8 mouse cellular contexts compared by ENCODE assay signal in genomic region chr7:105810877-105811489, GRCm38 (mm10). TPM values are rescaled to one million over a fixed set of nuclear protein-coding genes. Genes with fewer than 3 reads are reported as not detected.
DNase-seq lines count a peak whose midpoint lies in the region; ATAC-seq lines count a peak whose summit lies in the region.

Gene Mrpl17 (minus strand): TSS chr7:105811099.

- intact Hi-C loops in gastrocnemius, postnatal 14 days (cut with DNase I; ENCODE audit: low total_unique reads): loop anchor here (10.0 kb wide), 3 partner anchors 156 to 1756 kb away; partner anchors contain the start of genes Dnhd1 and Olfr642
- intact Hi-C loops in left cerebral cortex, postnatal 10 days (cut with DNase I): loop anchor here (2.0 to 5.0 kb wide), 2 partner anchors 84 to 169 kb away; partner anchors contain the start of genes Arfip2, Gm45799 and Timm10b

- ATAC-seq in inflammation-experienced regulatory T-cells, adult 6 months: peak; percentile 95
- peak; percentile 95 for ATAC-seq in megakaryocyte-erythroid progenitor cell, adult 5-6 weeks (replicated peaks; ENCODE audit: low FRiP score, low TSS enrichment, poor library complexity, severe bottlenecking)

- DNase-seq in adrenal gland, adult (ENCODE audit: inconsistent age in 2 of 2, low spot score in 1 of 2): peak; percentile 100
- DNase-seq in embryo, embryonic 10.5 days (ENCODE audit: low spot score): peak; percentile 99
- DNase-seq in gastrocnemius, postnatal 14 days: peak; percentile 99
- DNase-seq in left cerebral cortex, postnatal 10 days (ENCODE audit: extremely low spot score in 1 of 2, low spot score in 2 of 2): peak; percentile 100
- peak; percentile 100 for DNase-seq in right cerebral cortex, postnatal 25 days
- DNase-seq in urinary bladder, postnatal 4 days (ENCODE audit: low spot score in 2 of 2): peak; percentile 100

RNA-seq across cellular contexts. Expression of gene Mrpl17, which starts in this region (rescaled TPM):
- 100 to 1,000 TPM; 136 to 145 TPM for total RNA-seq in gastrocnemius, postnatal 14 days (2021)
- 100 to 1,000 TPM; 173 to 204 (median 177) TPM for polyA plus RNA-seq in inflammation-experienced regulatory T-cells, adult 6 months (2017; shearing (Covaris generic))
- 100 to 1,000 TPM; 109 to 110 TPM for total RNA-seq in left cerebral cortex, postnatal 10 days (2021)
- 144 and 184 TPM in 2 replicates for total RNA-seq in megakaryocyte-erythroid progenitor cell, adult 5-6 weeks (2014; fragmentation: Nextera tagmentation)
- 31.6 and 60.6 TPM in 2 replicates for total RNA-seq in megakaryocyte-erythroid progenitor cell, adult 5-6 weeks (2017)

Comparison
In these comparisons a context has a peak if more than half of its experiments do, and no peak if none do; other contexts are left out.
1. Peak in every context shown above with its lines: DNase-seq and ATAC-seq.